Mouse (Mus musculus) cerebellum, adult 2 months (tissue): Measurements from ENCODE around the gene Pth1r.
A peak's percentile ranks its signal among the peaks of the same experiment; 100 is the strongest.

Source experiments
- CTCF ChIP-seq: fragments of 200-500 bp; IDR thresholded peaks from 2 replicates; pipeline ENCODE4 v1.5.1; 2011; ENCODE audit warnings: low read depth, mild to moderate bottlenecking, control low read depth, low read length, moderate library complexity, borderline replicate concordance; ENCODE audit not compliant: insufficient read depth
- POLR2A ChIP-seq: fragments of 200-500 bp; IDR thresholded peaks from 2 replicates; pipeline ENCODE4 v1.6.1; 2011; ENCODE audit warnings: low read length, control low read depth, borderline replicate concordance; ENCODE audit not compliant: insufficient read depth

DNA sequence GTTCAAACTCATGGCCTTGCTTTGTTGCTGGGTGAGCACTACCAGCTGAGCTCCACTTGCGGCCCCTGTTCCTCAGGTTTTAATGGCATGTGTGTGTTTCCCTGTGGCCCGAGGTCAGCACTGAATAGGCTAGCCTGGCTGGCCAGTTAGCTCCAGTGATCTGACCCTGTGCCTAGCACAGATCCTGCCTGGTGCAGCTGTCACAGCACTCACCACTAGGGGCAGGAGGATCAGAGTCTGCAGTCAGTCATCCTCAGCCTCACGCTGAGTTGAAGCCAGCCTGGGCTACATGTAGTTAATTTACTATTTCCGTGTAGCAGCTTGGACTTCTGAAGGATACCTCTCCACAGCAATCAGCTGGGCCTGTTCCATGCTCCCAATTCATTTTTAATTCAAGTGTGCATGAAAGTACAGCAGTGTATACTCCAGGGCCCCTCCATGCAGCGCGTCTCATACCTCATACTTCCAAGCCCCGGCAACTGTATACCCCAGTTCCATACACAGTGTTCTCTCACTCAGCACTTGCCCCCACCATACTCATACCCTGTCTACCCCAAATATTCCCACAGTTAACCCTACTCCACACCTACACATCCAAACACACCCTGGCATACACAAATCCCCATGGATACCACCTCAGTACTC lies 74.4 kb downstream of the Pth1r start:
- TF ChIP-seq CTCF, result peak; percentile 77
- no peak for TF ChIP-seq POLR2A
